8 mouse cellular contexts compared by ENCODE assay signal in the genomic region with DNA sequence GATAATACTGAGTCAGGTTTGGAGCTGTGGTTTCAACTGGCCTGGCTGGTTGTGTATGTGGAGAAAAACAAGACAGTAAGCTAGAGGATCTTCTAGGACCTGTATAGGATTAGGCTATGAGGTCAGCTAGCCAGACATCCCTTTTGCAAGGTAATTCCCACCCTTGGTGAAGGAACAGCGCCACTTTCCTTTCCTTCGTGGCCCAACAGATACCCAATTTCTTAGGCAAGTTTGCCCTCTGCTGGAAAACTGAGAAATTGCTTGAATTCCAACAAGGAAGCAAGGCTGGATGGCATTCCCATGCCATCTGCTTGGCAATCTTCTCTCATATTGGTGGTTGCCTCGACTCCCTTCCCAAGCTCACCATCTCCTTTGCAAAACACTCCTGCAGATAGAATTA.
A peak's percentile ranks its signal among the peaks of the same experiment; 100 is the strongest.
DNase-seq lines count a peak whose midpoint lies in the region; ATAC-seq and TF ChIP-seq lines count a peak whose summit lies in the region.

No protein-coding gene starts in this region.

- H3K4me1 ChIP-seq in liver, postnatal 0 days (ENCODE audit: insufficient read depth): no peaks in the 10 kb centered on the region
- H3K4me1 ChIP-seq in liver, embryonic 12.5 days: no peaks in the 10 kb centered on the region; the same call in 1 of the 2 replicates
- peaks cover 6% of the 10 kb centered on the region for H3K4me1 ChIP-seq in small intestine, adult 2 months (ENCODE audit: control insufficient read depth, insufficient read depth, insufficient read length, low read length)

- WGBS in liver, postnatal 0 days (ENCODE audit: insufficient replicate concordance): 15% methylated on average over 3 of the region's 3 CpGs
- 8% methylated on average over 3 of the region's 3 CpGs for WGBS in liver, embryonic 12.5 days (ENCODE audit: insufficient replicate concordance)
- 4% methylated on average over 3 of the region's 3 CpGs for WGBS in small intestine, adult 2 months

- TF ChIP-seq CTCF in liver, postnatal 0 days (IDR thresholded peaks at IDR 0.05; ENCODE audit: low read depth): peak; percentile 75
- TF ChIP-seq CTCF in small intestine, adult 2 months (IDR thresholded peaks at IDR 0.05; ENCODE audit: extremely low read depth, insufficient read length, insufficient replicate concordance, low read depth, low read length): peak; percentile 30; the same call in 1 of the 2 replicates

- TF ChIP-seq EP300 in liver, postnatal 0 days (IDR thresholded peaks at IDR 0.05; ENCODE audit: low read depth): no peak

- H3K27me3 ChIP-seq in liver, postnatal 0 days (ENCODE audit: insufficient read depth, low read length): 0 out of 2 replicates have a peak, but pooled peaks cover 13% of the 10 kb centered on the region
- peaks cover 59% of the 10 kb centered on the region for H3K27me3 ChIP-seq in liver, embryonic 12.5 days (replicated peaks)
- H3K27me3 ChIP-seq in small intestine, adult 2 months (ENCODE audit: control insufficient read depth, insufficient read depth, low read length): peaks cover 6% of the 10 kb centered on the region

- no peak overlapping the region for H3K4me3 ChIP-seq in liver, postnatal 0 days (ENCODE audit: low read depth, low read length)
- no peak overlapping the region for H3K4me3 ChIP-seq in liver, embryonic 12.5 days
- H3K4me3 ChIP-seq in small intestine, adult 2 months (ENCODE audit: low read depth, low read length): no peak overlapping the region

- H3K9ac ChIP-seq in liver, postnatal 0 days (replicated peaks): no peak overlapping the region
- no peak overlapping the region for H3K9ac ChIP-seq in liver, embryonic 12.5 days

- no peak overlapping the region for H3K4me2 ChIP-seq in liver, postnatal 0 days (ENCODE audit: low read depth, low read length)
- H3K4me2 ChIP-seq in liver, embryonic 12.5 days: no peak overlapping the region

- H3K9me3 ChIP-seq in liver, postnatal 0 days (ENCODE audit: low read length): no peaks in the 10 kb centered on the region
- H3K9me3 ChIP-seq in liver, embryonic 12.5 days (replicated peaks): no peaks in the 10 kb centered on the region

- H3K36me3 ChIP-seq in liver, postnatal 0 days (replicated peaks; ENCODE audit: insufficient read depth, low read length): no peaks in the 10 kb centered on the region
- no peaks in the 10 kb centered on the region for H3K36me3 ChIP-seq in liver, embryonic 12.5 days
- no peaks in the 10 kb centered on the region for H3K36me3 ChIP-seq in small intestine, adult 2 months (ENCODE audit: control insufficient read depth, insufficient read depth, low read length)

- DNase-seq in liver, postnatal 0 days: no peak
- DNase-seq in cerebellum, postnatal 36 days: peak; percentile 65 to 89
- peak; percentile 73 for DNase-seq in heart, postnatal 4 days
- peak; percentile 70 to 81 for DNase-seq in layer of hippocampus, adult 8-10 months (ENCODE audit: low spot score in 2 of 2)
- DNase-seq in lung, postnatal 36 days: peak; percentile 85
- no peak for DNase-seq in testis, postnatal 14 days (ENCODE audit: low spot score)

- H3K27ac ChIP-seq in liver, postnatal 0 days (ENCODE audit: low read depth): no peak overlapping the region
- no peak overlapping the region for H3K27ac ChIP-seq in liver, embryonic 12.5 days
- no peak overlapping the region for H3K27ac ChIP-seq in small intestine, adult 2 months (ENCODE audit: insufficient read depth, low read depth, low read length)

- ATAC-seq in liver, postnatal 0 days: no peak
- no peak for ATAC-seq in liver, embryonic 12.5 days

- TF ChIP-seq POLR2A in small intestine, adult 2 months (IDR thresholded peaks at IDR 0.05; ENCODE audit: low read depth, low read length): no peak

Comparison
In these comparisons a context has a peak if more than half of its experiments do, and no peak if none do; other contexts are left out.
1. DNase-seq: peak in cerebellum, postnatal 36 days (2 of 2), heart, postnatal 4 days (single experiment), layer of hippocampus, adult 8-10 months (2 of 2) and lung, postnatal 36 days (single experiment); none in liver, postnatal 0 days (single experiment) and testis, postnatal 14 days (single experiment).